ENCODE assay signal across 9 mouse cellular contexts in genomic region chr17:24212441-24213018, GRCm38 (mm10). TPM values are rescaled to one million over a fixed set of nuclear protein-coding genes. Genes with fewer than 3 reads are reported as not detected.
DNase-seq lines count a peak whose midpoint lies in the region; ATAC-seq and TF ChIP-seq lines count a peak whose summit lies in the region.
"Had no signal": no experiment of that assay in that cellular context is flagged by ENCODE, and none has a peak within 500 bp of the region (broad histone marks: within the 10 kb centered on the region; RNA-seq: fewer than 3 reads in every experiment).

No protein-coding gene starts in this region.

- H3K4me2 ChIP-seq in forebrain, embryonic 12.5 days, result peak overlapping the region; percentile 94
- H3K4me2 ChIP-seq in limb, embryonic 11.5 days (ENCODE audit: low read depth, severe bottlenecking), result peak overlapping the region; percentile 74
- H3K4me2 ChIP-seq in neural tube, embryonic 14.5 days (ENCODE audit: low read depth, low read length), result peak overlapping the region; percentile 97

- H3K4me1 ChIP-seq in lung, adult 2 months (ENCODE audit: control insufficient read depth, insufficient read depth, low read length), result peaks cover 16% of the 10 kb centered on the region
- H3K4me1 ChIP-seq in forebrain, embryonic 12.5 days, result peaks cover 45% of the 10 kb centered on the region
- peaks cover 38% of the 10 kb centered on the region for H3K4me1 ChIP-seq in limb, embryonic 11.5 days (ENCODE audit: control insufficient read depth, insufficient read depth, low read length)
- peaks cover 36% of the 10 kb centered on the region for H3K4me1 ChIP-seq in neural tube, embryonic 14.5 days (ENCODE audit: control insufficient read depth, insufficient read depth, low read length)

- TF ChIP-seq CTCF in lung, adult 2 months (IDR thresholded peaks at IDR 0.05; ENCODE audit: insufficient read depth, low read length), result no peak

- H3K9me3 ChIP-seq in forebrain, embryonic 12.5 days, result no peaks in the 10 kb centered on the region
- no peaks in the 10 kb centered on the region for H3K9me3 ChIP-seq in limb, embryonic 11.5 days (ENCODE audit: control insufficient read depth, low read length)
- no peaks in the 10 kb centered on the region for H3K9me3 ChIP-seq in neural tube, embryonic 14.5 days (ENCODE audit: control insufficient read depth, low read length)

- ATAC-seq in forebrain, embryonic 12.5 days (ENCODE audit: low FRiP score), result no peak
- no peak for ATAC-seq in limb, embryonic 11.5 days (ENCODE audit: insufficient number of reproducible peaks, low FRiP score, low TSS enrichment, low read depth)
- no peak for ATAC-seq in neural tube, embryonic 14.5 days (ENCODE audit: low read depth)

- no peak for TF ChIP-seq POLR2A in lung, adult 2 months (IDR thresholded peaks at IDR 0.05; ENCODE audit: borderline replicate concordance, extremely low read depth, low read depth, low read length)

- H3K36me3 ChIP-seq in forebrain, embryonic 12.5 days (replicated peaks), result peaks cover 27% of the 10 kb centered on the region
- peaks cover 5% of the 10 kb centered on the region; the same call in 1 of the 2 replicates for H3K36me3 ChIP-seq in limb, embryonic 11.5 days (ENCODE audit: control insufficient read depth, insufficient read depth, low read length)
- H3K36me3 ChIP-seq in neural tube, embryonic 14.5 days (ENCODE audit: control insufficient read depth, insufficient read depth, low read length), result peaks cover 12% of the 10 kb centered on the region

- WGBS in lung, adult 2 months, result 37% methylated on average over 5 of the region's 5 CpGs
- 31% methylated on average over 5 of the region's 5 CpGs for WGBS in forebrain, embryonic 12.5 days
- 39% methylated on average over 5 of the region's 5 CpGs for WGBS in limb, embryonic 11.5 days
- WGBS in neural tube, embryonic 14.5 days, result 28% methylated on average over 5 of the region's 5 CpGs

- H3K4me3 ChIP-seq in lung, adult 2 months (replicated peaks; ENCODE audit: extremely low read depth, low read depth, low read length), result peak overlapping the region; percentile 39
- H3K4me3 ChIP-seq in forebrain, embryonic 12.5 days (replicated peaks), result peak overlapping the region; percentile 50
- peak overlapping the region; percentile 38 for H3K4me3 ChIP-seq in limb, embryonic 11.5 days (ENCODE audit: low read depth, low read length)
- peak overlapping the region; percentile 57 for H3K4me3 ChIP-seq in neural tube, embryonic 14.5 days (ENCODE audit: low read depth, low read length)

- DNase-seq in lung, adult 2 months, result no peak
- no peak for DNase-seq in lung, postnatal 10 days
- no peak for DNase-seq in limb, embryonic 11.5 days (ENCODE audit: low spot score)
- no peak for DNase-seq in left cerebral cortex, adult 9 months (ENCODE audit: low spot score in 2 of 2)
- no peak for DNase-seq in layer of hippocampus, postnatal 10 days (ENCODE audit: low spot score in 2 of 2)
- DNase-seq in T-cell, adult 2 months (ENCODE audit: low spot score), result no peak
- DNase-seq: thymus, postnatal 36 days had no signal

- H3K27ac ChIP-seq in forebrain, embryonic 12.5 days, result no peak overlapping the region
- H3K27ac ChIP-seq in limb, embryonic 11.5 days (replicated peaks; ENCODE audit: low read depth, low read length), result peak overlapping the region; percentile 88
- H3K27ac ChIP-seq in neural tube, embryonic 14.5 days (ENCODE audit: low read depth, low read length), result no peak overlapping the region; the same call in 1 of the 2 replicates

- H3K9ac ChIP-seq in forebrain, embryonic 12.5 days, result no peak overlapping the region
- H3K9ac ChIP-seq in limb, embryonic 11.5 days (ENCODE audit: low read length), result no peak overlapping the region
- H3K9ac ChIP-seq in neural tube, embryonic 14.5 days (replicated peaks; ENCODE audit: low read depth, low read length), result no peak overlapping the region; the same call in 1 of the 2 replicates

- peaks cover 31% of the 10 kb centered on the region for H3K27me3 ChIP-seq in forebrain, embryonic 12.5 days
- H3K27me3 ChIP-seq in limb, embryonic 11.5 days (ENCODE audit: control insufficient read depth, insufficient read depth, low read length), result no peaks in the 10 kb centered on the region
- H3K27me3 ChIP-seq in neural tube, embryonic 14.5 days (ENCODE audit: control insufficient read depth, insufficient read depth, low read length), result 0 out of 2 replicates have a peak, but pooled peaks cover under 1% of the 10 kb centered on the region

RNA-seq across cellular contexts. Expression of gene Ntn3, which starts 3.2 kb away (rescaled TPM):
- polyA plus RNA-seq in lung, adult 2 months (2012; rRNA removed), result 8.2 and 10.4 TPM in 2 replicates
- 4.3 and 5.2 TPM in 2 replicates for polyA plus RNA-seq in forebrain, embryonic 12.5 days (2016; fragmentation: Nextera tagmentation; extraction: Ambion mirVana)
- polyA plus RNA-seq in limb, embryonic 11.5 days (2014; fragmentation: Nextera tagmentation; extraction: Ambion mirVana), result 9.2 and 9.5 TPM in 2 replicates
- polyA plus RNA-seq in neural tube, embryonic 14.5 days (2014; fragmentation: Nextera tagmentation; extraction: Ambion mirVana), result 5.0 and 5.3 TPM in 2 replicates
- total RNA-seq in layer of hippocampus, postnatal 10 days (2021), result 10 to 100 TPM; 13.5 to 14.4 TPM

RNA-seq across cellular contexts. Expression of gene Tbc1d24, which starts 7.2 kb away (rescaled TPM):
- polyA plus RNA-seq in lung, adult 2 months (2012; rRNA removed), result 13.9 and 30.2 TPM in 2 replicates
- 8.5 and 10.8 TPM in 2 replicates for polyA plus RNA-seq in forebrain, embryonic 12.5 days (2016; fragmentation: Nextera tagmentation; extraction: Ambion mirVana)
- 5.0 and 5.2 TPM in 2 replicates for polyA plus RNA-seq in limb, embryonic 11.5 days (2014; fragmentation: Nextera tagmentation; extraction: Ambion mirVana)
- 29.2 and 34.7 TPM in 2 replicates for polyA plus RNA-seq in neural tube, embryonic 14.5 days (2014; fragmentation: Nextera tagmentation; extraction: Ambion mirVana)
- total RNA-seq in layer of hippocampus, postnatal 10 days (2021), result 10 to 100 TPM; 77.7 to 87.8 TPM

RNA-seq across cellular contexts. Expression of gene Tedc2, which starts 8.1 kb away (rescaled TPM):
- polyA plus RNA-seq in lung, adult 2 months (2012; rRNA removed), result 7.7 and 12.7 TPM in 2 replicates
- polyA plus RNA-seq in forebrain, embryonic 12.5 days (2016; fragmentation: Nextera tagmentation; extraction: Ambion mirVana), result 15.3 and 16.7 TPM in 2 replicates
- 21.9 and 23.4 TPM in 2 replicates for polyA plus RNA-seq in limb, embryonic 11.5 days (2014; fragmentation: Nextera tagmentation; extraction: Ambion mirVana)
- 10.0 and 11.2 TPM in 2 replicates for polyA plus RNA-seq in neural tube, embryonic 14.5 days (2014; fragmentation: Nextera tagmentation; extraction: Ambion mirVana)
- total RNA-seq in layer of hippocampus, postnatal 10 days (2021), result 10 to 100 TPM in 1 of 2 experiments, 1 to 10 TPM in 1; 9.1 to 13.0 TPM

RNA-seq across cellular contexts. Expression of gene Ccnf, which starts 38.8 kb away (rescaled TPM):
- 1.3 and 2.9 TPM in 2 replicates for polyA plus RNA-seq in lung, adult 2 months (2012; rRNA removed)
- polyA plus RNA-seq in forebrain, embryonic 12.5 days (2016; fragmentation: Nextera tagmentation; extraction: Ambion mirVana), result 94.2 and 95.6 TPM in 2 replicates
- 103 and 108 TPM in 2 replicates for polyA plus RNA-seq in limb, embryonic 11.5 days (2014; fragmentation: Nextera tagmentation; extraction: Ambion mirVana)
- 7.0 and 11.1 TPM in 2 replicates for polyA plus RNA-seq in neural tube, embryonic 14.5 days (2014; fragmentation: Nextera tagmentation; extraction: Ambion mirVana)
- total RNA-seq in layer of hippocampus, postnatal 10 days (2021), result 1 to 10 TPM; 7.4 to 7.9 TPM

RNA-seq across cellular contexts. Expression of gene Atp6v0c, which starts 43.0 kb away (rescaled TPM):
- polyA plus RNA-seq in lung, adult 2 months (2012; rRNA removed), result 880 and 1,077 TPM in 2 replicates
- polyA plus RNA-seq in forebrain, embryonic 12.5 days (2016; fragmentation: Nextera tagmentation; extraction: Ambion mirVana), result 461 and 463 TPM in 2 replicates
- polyA plus RNA-seq in limb, embryonic 11.5 days (2014; fragmentation: Nextera tagmentation; extraction: Ambion mirVana), result 391 and 434 TPM in 2 replicates
- polyA plus RNA-seq in neural tube, embryonic 14.5 days (2014; fragmentation: Nextera tagmentation; extraction: Ambion mirVana), result 1,444 and 1,794 TPM in 2 replicates
- total RNA-seq in layer of hippocampus, postnatal 10 days (2021), result 1,000 to 10,000 TPM; 1,281 to 1,362 TPM
